Mouse (Mus musculus) left cerebral cortex, adult 18-20 months (tissue): ENCODE data around the gene Rev3l. TPM values are rescaled to one million over a fixed set of nuclear protein-coding genes. Genes with fewer than 3 reads are reported as not detected.
"Not testable (repeated sequence)": the region's sequence is repeated elsewhere in the genome, so short reads cannot be mapped to it uniquely, and the experiment has no call there.

ENCODE experiments used
- DNase-seq, 2 experiments: peaks; one replicate each; pipeline ENCODE4 v3.0.0; 2021 to 2022; ENCODE audit warnings: low spot score in 2 of 2, mixed read lengths in 1 of 2
- total RNA-seq, 2 experiments: library from RNA; stranded (reverse); gene quantifications; 2 replicates each; pipeline ENCODE4 v1.2.3; 2021

Gene Rev3l
- total RNA-seq, 2 experiments from 2014 or later, result 21.4 to 24.1 TPM

DNA sequence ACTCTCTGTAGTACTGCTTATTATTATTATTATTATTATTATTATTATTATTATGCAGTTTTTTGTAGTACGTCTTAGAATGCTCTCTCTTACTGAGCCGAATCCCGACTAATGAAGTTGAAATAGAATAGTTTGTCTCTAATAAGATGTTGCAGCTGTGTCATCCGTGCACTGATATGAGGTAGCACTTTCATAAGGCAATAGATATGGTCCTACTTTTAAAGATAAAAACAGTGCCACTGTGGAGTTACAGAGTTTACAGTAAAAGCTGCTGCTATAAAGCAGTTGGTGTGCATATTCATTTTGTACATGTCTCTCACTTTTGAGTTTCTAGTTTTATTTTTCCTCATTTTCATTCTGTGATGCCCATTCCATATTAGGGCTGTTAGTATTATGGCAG lies 46.4 kb downstream of the Rev3l start:
- DNase-seq, result no peak

DNA sequence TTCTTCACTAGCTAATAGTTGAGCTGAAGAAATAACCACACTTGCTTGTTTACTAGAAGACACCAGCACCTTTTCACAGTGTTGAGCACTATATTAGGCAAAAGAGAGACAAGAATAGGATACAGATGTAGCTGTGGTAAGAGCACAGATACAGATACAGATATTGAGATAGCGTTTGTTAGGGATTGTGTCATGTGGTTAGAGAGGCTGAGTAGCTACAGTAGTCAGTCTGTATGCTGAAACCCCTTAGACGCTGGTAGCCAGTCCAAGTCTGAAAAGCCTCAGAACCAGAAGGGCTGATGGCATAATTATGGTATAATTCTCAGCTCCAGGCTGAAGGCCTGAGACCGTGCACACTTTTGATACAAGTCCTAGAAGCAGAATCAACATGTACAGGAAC lies 53.3 kb downstream of the Rev3l start:
- DNase-seq, result no peak

DNA sequence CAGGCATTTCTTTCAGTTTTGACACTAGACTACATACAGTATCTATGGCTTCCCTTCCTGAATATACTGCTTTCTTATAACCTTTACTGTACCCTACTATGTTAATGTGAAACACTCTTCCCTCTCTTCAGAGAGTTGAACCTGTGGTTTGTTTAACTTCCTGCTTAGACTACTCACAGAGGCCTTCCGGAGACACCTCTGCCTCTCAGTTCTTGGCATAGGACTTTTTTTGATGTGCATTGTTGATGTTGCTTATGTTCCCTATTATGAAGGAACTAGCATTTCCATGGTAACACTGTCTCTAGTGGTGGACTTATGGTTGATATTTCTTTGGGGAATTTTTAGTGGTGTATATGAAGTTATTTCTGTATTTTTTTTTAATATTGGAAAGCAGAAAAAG lies 61.4 kb downstream of the Rev3l start:
- DNase-seq, result no peak

DNA sequence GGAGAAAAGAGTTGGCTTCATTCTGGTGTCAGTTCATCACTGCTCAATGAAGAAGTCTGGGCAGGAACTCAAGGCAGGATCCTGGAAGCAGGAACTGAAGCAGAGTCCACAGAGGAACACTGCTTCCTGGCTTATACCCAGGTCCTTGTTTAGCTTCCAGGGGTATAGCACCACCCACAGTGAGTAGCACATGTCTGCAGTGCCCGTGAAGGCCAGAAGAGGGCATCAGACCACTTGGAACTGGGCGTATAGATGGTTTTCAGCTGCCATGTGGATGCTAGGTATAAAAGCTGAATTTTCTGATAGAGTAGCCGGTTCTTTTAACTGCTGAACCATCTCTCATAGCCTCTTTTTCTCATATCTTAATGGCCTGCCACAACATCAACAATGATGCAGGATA lies 79.6 kb downstream of the Rev3l start:
- DNase-seq, result no peak

DNA sequence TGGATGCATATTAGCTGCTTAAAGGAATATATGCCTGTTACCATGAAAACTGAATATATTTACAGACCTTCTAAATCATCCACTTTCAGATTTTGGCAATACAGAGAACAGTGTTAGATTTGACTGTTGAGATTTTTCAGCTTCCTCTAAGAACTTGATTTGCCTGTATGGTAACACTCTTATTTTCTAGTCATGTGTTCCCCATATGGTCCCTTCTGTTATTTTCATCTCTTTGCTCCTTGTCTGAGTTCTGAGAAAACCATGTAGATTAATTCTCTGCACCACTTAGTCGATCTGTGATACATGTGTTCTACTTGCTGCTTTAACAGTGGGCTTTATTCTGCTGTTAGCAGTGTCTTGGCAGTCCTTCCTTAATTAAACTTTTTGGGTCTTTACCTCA lies 110.7 kb downstream of the Rev3l start:
- DNase-seq, result no peak

DNA sequence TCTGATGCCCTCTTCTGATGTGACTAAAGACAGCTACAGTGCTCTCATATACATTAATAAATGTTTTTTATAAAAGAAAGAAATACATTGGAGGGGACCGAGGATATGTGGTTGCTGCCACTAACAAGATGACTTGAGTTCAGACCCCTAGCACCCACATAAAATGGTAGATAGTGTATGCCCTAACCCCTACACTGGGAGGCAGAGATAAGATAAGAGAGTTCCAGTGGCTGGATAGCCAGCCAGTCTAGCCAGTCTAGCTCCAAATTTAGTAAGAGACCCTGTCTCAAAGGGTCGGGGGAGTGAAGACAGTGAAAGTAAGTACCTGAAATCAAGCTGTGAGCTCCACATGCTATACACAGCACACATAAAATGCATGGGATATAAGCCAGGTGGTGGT lies 133.6 kb downstream of the Rev3l start:
- no peak for DNase-seq

DNA sequence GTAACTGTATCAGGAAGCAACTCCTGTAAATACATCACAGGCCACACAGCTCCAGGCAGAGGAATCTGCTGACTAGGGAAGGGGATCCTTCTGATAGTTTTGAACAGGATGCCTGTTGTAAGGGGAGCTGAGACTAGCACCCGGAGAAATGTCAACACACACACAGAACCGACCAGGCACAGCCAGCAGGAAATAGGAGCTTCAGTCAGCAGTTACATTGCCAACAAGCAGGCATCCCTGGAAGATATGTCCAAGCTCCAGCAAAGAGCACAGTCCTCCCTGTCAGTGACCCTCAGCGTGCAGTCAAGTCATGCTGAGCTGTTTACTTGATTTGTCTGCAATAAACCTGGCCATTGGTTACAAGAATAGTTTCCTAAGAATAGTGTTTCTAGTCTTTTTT lies 156.7 kb downstream of the Rev3l start:
- DNase-seq, result no peak

DNA sequence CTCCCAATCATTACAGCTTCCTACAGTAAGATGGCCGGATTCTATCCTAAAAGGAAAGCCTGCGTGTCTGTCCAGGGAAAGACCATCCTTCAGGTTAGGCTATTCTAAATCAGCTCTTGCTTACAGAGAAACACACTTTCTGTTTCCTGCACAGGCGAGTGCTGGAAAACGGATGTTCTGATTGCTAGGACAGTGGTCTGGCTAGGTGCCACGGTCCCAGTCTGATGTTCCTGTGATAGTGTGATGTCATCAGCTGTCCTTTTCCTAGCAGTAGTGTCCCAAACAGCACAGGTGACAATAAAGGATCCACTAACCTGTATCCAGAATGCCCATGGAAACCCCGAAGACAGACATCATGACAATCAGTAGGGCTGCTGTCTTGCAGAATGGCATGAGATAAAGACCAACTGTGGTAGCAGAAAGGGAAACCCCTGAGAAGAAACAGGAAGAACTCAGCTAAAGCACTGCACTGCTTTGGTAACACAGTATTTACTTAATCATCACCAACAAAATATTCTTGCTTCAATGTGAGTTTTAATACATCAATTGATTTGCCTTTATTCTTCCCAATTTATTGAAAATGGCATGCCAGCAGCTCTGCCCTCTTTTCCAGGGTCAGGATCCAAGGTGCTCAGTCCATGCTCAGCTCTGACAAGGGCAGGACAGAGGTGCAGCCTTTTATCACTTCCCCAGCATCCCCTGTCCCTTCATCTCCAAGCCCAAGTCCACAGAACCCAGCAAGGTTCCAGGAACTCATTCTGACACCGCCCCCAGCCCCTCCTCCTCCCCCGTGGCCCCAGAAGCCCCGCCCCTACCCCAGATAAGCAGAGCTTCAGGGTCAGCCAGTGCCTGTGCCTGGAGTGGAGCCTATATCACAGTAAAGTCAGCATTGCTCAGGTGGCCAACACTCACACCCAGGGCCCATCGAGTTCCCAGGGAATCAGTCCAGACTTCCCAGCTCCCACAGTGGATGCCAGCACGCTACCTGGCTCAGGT lies 162.1 kb downstream of the Rev3l start:
- no peak for DNase-seq

DNA sequence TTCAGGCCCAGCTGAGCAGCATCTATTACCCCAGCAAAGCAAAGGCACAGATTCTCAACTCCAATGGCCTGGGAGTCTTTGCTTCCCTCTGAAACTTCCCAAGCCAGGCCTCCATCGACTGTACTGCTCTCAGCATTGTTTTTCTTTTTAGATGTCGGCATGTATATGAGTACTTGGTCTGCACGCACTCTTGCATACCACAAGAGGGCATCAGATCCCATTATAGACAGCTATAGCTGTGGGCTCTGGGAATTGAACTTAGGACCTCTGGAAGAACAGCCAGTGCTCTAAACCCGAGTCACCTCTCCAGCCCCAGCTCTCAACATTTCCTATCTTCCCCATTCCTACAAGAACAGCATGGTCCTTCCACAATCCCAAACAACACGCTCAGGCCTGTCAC lies 164.6 kb downstream of the Rev3l start:
- DNase-seq, result no peak

DNA sequence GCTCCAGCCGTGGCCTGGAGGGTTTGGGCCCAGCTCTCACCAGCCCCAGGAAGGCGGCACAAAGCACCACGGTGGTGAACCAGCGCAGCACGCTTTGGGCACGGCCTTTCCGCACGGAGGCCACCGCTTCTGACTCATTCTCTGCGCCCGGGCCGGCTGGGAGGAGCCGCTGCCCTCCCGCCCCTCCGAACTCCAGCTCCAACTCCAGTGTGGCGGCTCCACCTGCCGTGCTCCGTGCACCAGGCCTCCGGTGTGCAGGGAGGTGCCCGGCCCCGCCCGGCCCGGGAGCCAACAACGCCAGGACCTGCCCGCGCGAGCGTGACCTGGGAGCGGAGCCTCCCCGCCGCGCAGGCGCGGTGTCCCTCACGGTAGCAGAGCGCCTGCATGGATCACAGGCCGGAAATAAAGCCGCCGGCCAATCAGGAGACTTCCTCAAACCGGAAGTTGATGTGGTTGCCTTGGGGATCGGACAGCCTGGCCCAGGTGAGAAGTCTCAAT lies 167.0 kb downstream of the Rev3l start, which contains the start of gene Mfsd4b4:
Gene Mfsd4b4, minus strand, starts transcription at position 365 of the 498 bp plus-strand sequence.
- DNase-seq, result peak; percentile 85 to 90

DNA sequence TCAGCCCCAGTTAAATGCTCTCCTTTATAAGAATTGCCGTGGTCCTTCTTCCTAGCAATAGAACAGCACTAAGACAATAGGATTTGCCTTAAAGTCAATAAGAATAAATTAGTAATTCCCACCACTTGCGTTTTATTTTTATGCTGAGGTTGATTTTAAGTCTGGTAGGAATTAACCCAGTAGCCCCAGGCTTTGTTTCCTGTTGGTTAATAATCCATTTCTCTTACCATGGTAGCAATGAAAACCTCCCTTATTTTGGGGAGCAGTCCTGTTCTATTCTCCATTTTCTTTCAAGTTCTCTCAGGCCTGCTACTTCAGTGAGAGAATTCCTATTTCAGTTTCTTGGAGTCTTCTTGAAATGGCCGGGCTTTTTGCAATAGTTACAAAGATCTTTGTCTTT lies 172.3 kb downstream of the Rev3l start:
- DNase-seq, result no peak

DNA sequence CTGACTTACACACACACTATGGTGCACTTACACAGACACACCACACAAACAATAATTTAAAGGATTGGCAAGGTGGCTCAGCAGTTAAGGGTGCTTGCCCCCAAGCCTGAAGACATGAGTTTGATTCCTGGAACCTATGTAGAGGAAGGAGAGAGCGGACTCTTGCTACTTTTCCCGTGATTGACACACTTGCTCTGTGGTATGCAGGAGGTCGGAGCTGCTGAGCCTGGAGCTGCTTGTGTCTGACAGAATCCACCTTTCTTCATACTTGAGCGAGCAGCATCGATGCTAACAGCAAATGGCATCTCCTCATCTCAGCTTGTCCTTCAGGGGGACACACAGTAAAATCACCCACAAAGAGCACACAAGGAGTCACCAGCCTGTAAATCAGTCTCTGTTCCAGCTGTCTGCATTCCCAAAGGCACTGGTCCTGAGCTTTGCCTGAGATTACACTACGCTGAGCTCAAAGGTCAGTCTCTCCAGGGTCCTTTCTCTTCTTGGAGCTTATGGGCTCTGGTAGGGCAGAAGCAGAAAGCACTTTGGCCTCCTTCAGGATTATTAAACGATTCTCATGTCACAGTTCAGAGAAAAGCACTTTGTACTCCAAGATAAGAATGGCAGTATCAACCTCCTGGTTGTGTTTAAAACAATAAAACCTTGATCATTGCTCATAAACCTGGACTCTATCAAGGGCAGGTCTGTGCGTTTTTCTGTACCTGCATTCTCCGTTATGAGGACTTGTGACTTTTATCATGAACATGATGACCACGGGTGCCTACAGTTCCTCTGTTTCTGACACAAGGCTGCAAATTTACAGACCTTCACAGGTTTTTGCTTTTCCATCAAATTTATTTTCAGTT lies 175.1 kb downstream of the Rev3l start:
- no peak for DNase-seq

DNA sequence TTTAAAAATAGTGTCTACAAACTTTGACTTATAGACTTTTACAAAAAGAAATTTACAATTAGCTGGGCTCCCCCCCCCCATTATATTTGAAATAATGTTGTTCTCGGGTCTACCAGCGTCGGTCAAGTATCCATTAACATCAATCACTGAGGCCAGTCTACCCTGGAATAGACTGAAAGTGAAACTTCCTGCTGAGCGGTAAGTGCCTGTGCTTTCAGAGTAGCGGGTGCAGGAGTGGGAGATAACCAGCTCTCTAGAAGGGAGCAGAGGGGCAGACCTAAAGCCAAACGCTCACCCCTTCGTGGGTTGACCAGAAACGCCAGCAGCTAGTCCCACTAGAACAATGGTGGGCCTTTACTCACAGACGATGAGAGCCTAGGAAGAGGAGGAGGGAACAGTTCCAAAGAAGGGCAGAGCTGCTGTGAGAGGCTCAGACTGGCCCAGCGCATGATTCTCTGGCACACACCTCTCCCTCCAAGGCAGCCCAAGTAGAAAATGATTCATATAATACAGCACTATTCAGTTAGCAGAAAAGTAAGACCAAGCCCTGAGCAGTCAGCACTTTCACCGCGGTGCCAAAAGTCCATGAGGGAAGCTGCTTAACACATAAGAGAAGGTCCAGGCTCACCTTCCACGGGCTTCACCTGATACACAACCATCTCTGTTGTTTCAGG lies 177.0 kb downstream of the Rev3l start:
- no peak for DNase-seq

DNA sequence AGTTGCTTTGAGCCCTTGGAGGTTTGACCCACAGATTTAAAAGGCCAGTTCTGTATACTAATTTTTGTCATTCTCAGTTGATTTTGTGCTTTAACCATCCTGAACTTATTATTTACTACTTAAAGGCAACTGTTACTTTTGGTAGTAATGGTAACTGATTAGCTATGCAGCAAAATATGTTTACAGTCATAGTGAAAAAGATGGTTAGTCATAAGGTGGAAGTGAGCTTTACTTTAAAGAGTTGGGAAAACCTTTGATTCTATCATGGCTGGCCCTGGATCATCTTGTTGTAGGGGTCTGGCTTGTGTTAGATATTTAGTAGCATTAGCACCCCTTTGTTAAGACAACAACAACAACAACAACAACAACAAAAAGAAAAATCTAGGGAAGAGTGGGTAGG lies 180.7 kb downstream of the Rev3l start:
- DNase-seq, result no peak

DNA sequence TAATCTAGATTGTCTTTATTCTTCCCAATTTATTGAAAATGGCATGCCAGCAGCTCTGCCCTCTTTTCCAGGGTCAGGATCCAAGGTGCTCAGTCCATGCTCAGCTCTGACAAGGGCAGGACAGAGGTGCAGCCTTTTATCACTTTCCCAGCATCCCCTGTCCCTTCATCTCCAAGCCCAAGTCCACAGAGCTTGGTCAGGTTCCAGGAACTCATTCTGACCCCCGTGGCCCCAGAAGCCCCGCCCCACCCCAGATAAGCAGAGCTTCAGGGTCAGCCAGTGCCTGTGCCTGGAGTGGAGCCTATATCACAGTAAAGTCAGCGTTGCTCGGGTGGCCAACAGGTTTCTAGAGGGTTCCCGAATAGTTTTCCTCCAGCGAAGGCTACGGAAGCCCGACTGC lies 192.6 kb downstream of the Rev3l start:
- DNase-seq, result not testable (repeated sequence)

Other genes starting within 250 kb of the Rev3l start
- gene Traf3ip2, start 119.2 kb upstream of the Rev3l start, total RNA-seq, result 1 to 10 TPM in 1 of 2 experiments, under 1 TPM in 1; 0.91 to 1.3 TPM
- 1 to 10 TPM; 7.2 to 7.4 TPM for gene Mfsd4b4, start 167.1 kb downstream of the Rev3l start, total RNA-seq
- under 1 TPM; 0.16 to 0.42 TPM for gene Mfsd4b2, start 194.8 kb downstream of the Rev3l start, total RNA-seq
- gene Mfsd4b3, start 228.0 kb downstream of the Rev3l start, total RNA-seq, result not detected